Mouse (Mus musculus): ENCODE data around the gene Nfs1. TPM values are rescaled to one million over a fixed set of nuclear protein-coding genes. Genes with fewer than 3 reads are reported as not detected.
A peak's percentile ranks its signal among the peaks of the same experiment; 100 is the strongest.
"Not testable (repeated sequence)": the region's sequence is repeated elsewhere in the genome, so short reads cannot be mapped to it uniquely, and the experiment has no call there.

Nfs1 gene
- polyA plus RNA-seq, 1 experiment from 2014 or later: 44.6 TPM

DNA sequence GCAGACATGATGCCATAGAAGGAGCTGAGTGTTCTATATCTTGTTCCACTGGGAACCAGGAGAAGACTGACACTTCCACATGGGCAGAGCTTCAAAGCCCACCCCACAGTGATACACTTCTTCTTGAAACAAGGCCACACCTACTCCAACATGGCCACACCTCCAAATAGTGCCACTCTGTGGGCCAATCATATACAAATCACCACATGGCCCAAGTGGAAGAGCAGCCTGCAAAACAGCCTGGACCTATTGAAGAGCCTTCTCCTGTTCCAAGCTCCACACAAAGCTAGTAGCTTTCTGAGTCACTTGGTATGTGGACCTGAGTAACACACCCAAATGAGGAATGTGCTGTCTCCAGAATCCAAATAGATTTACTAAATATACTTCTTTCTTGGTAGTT is 24.4 kb downstream of the Nfs1 start:
- ATAC-seq (ENCODE audit: low FRiP score, low TSS enrichment): no peak
- H3K4me3 ChIP-seq (ENCODE audit: low read length): no peak overlapping the region
- H3K27ac ChIP-seq (ENCODE audit: low read depth, low read length): no peak overlapping the region
- H3K36me3 ChIP-seq (ENCODE audit: control insufficient read depth, insufficient read depth, low read length): peaks cover 8% of the 10 kb centered on the region; the same call in 1 of the 2 replicates
- no peaks in the 10 kb centered on the region for H3K4me1 ChIP-seq (ENCODE audit: control insufficient read depth, insufficient read depth, low read length)
- no peaks in the 10 kb centered on the region for H3K27me3 ChIP-seq (ENCODE audit: control insufficient read depth, insufficient read depth, low read length)
- no peak overlapping the region for H3K4me2 ChIP-seq (replicated peaks; ENCODE audit: low read depth, low read length)
- no peak overlapping the region for H3K9ac ChIP-seq (ENCODE audit: low read depth, low read length)
- no peaks in the 10 kb centered on the region for H3K9me3 ChIP-seq (ENCODE audit: control insufficient read depth, low read length)

DNA sequence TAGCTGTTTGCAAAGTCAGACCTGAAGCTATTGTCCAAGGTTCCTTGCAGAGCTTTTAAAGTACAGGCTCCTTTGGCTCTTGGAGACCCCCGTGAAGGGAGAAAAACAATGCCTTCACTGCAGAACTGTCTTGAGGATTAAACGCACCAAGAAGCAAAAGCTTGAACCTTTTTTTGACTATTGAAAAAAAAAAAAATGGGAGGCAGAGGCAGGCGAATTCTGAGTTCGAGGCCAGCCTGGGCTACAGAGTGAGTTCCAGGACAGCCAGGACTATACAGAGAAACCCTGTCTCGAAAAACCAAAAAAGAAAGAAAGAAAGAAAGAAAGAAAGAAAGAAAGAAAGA is 31.9 kb downstream of the Nfs1 start:
- Histone ChIP-seq H3K4me2 (replicated peaks; ENCODE audit: low read depth, low read length) (peak overlapping the region; percentile 42), H3K27ac (ENCODE audit: low read depth, low read length) (peak overlapping the region; percentile 94), H3K4me3 (ENCODE audit: low read length) (peak overlapping the region; percentile 99), H3K9ac (ENCODE audit: low read depth, low read length) (peak overlapping the region; percentile 99; the same call in 1 of the 2 replicates)
- ATAC-seq (ENCODE audit: low FRiP score, low TSS enrichment); H3K4me1 ChIP-seq (ENCODE audit: control insufficient read depth, insufficient read depth, low read length); H3K27me3 ChIP-seq (ENCODE audit: control insufficient read depth, insufficient read depth, low read length); H3K36me3 ChIP-seq (ENCODE audit: control insufficient read depth, insufficient read depth, low read length); H3K9me3 ChIP-seq (ENCODE audit: control insufficient read depth, low read length): not testable (repeated sequence)
- 27% methylated on average over 5 of the region's 5 CpGs for WGBS

DNA sequence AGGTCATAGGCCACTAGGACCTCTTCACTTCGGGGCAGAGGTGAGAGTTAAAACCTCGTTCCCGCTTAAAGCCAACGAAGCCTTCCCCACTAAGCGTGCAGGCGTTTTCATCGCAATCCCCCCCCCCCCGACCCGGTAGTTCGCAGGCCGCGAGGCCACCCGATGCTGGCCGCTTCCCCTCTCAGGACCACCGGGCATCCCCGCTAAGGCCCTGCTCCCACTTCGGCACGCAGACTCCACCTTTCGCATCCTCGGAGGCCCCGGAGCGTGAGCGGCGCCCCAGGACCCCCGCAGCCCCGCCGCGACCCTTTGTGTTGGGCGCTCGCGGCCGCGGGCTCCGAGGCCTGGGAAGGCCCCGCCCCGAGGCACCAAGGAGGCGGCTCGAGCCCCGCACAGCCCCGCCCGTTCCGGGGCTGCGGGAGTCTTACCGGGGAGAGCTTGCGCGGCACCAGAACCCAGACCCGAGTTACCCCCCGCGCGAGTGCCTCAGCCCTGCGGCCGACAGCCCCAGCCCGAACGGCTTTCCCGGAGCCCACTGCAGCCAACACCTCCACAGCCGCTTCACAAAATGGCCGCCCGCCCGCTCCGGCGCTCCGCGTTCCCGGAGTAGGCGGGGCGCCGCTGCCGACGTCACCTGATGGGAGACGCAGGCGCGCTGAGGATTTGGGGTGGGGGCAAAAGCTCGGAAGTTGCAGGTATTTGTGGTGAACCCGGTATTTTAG is 32.5 kb downstream of the Nfs1 start, which contains the start of the genes Cpne1 and Rbm12:
Gene Cpne1, minus strand, starts transcription at position 608 of the 722 bp plus-strand sequence.
Gene Rbm12, minus strand, starts transcription at position 621 of the 722 bp plus-strand sequence.
- Histone ChIP-seq H3K4me2 (replicated peaks; ENCODE audit: low read depth, low read length) (peak within 1 kb of the TSS; percentile 71), H3K36me3 (ENCODE audit: control insufficient read depth, insufficient read depth, low read length) (peaks cover 5% of the 10 kb centered on the region; the same call in 1 of the 2 replicates), H3K27me3 (ENCODE audit: control insufficient read depth, insufficient read depth, low read length) (no peaks in the 10 kb centered on the region), H3K4me3 (ENCODE audit: low read length) (peak within 1 kb of the TSS; percentile 99), H3K9me3 (ENCODE audit: control insufficient read depth, low read length) (no peaks in the 10 kb centered on the region), H3K27ac (ENCODE audit: low read depth, low read length) (peak within 1 kb of the TSS; percentile 94), H3K4me1 (ENCODE audit: control insufficient read depth, insufficient read depth, low read length) (no peaks in the 10 kb centered on the region), H3K9ac (ENCODE audit: low read depth, low read length) (peak within 1 kb of the TSS; percentile 99)
- peak; percentile 95 for ATAC-seq (ENCODE audit: low FRiP score, low TSS enrichment)
- under 1% methylated on average over 69 of the region's 74 CpGs for WGBS

DNA sequence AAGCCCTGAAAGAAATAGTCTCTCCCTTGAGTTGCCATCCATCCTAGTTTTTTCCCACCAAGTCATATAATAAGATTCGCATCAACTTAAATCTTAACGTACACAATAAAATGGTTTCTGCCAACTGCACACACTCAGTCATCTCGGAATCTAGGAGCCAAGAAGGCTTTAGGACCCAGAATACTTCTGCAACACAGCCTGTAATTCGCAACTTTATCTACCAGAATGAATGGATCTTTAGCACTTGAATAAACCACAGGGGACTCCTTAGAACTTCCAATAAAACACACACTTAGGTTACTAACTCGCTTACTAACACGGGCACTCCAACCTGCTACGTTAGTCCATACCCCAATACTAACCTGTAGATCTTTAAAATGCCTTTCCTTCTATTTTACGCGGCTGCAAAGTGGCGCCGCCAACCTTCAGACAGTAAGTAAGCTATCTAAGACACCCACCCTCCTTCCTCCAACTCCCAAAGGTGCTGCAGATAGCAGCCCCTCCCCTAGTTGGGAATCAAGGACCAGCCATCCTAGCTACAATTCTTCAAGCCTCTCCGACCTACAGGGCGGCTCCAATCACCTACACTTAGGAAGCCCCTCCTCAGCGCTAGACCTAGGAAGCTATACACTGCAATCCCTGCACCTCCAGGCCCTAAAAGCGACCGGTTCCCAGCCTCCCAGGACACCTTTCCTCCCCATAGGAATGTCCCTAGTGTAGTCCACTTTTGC is 33.2 kb downstream of the Nfs1 start:
- peaks cover 9% of the 10 kb centered on the region; the same call in 1 of the 2 replicates for H3K36me3 ChIP-seq (ENCODE audit: control insufficient read depth, insufficient read depth, low read length)
- peak; percentile 82 for ATAC-seq (ENCODE audit: low FRiP score, low TSS enrichment)
- peak overlapping the region; percentile 99 for H3K9ac ChIP-seq (ENCODE audit: low read depth, low read length)
- peak overlapping the region; percentile 94 for H3K27ac ChIP-seq (ENCODE audit: low read depth, low read length)
- peak overlapping the region; percentile 99 for H3K4me3 ChIP-seq (ENCODE audit: low read length)
- H3K4me2 ChIP-seq (replicated peaks; ENCODE audit: low read depth, low read length): peak overlapping the region; percentile 71
- no peaks in the 10 kb centered on the region for H3K4me1 ChIP-seq (ENCODE audit: control insufficient read depth, insufficient read depth, low read length)
- WGBS: 1% methylated on average over 16 of the region's 16 CpGs
- no peaks in the 10 kb centered on the region for H3K27me3 ChIP-seq (ENCODE audit: control insufficient read depth, insufficient read depth, low read length)
- H3K9me3 ChIP-seq (ENCODE audit: control insufficient read depth, low read length): no peaks in the 10 kb centered on the region

DNA sequence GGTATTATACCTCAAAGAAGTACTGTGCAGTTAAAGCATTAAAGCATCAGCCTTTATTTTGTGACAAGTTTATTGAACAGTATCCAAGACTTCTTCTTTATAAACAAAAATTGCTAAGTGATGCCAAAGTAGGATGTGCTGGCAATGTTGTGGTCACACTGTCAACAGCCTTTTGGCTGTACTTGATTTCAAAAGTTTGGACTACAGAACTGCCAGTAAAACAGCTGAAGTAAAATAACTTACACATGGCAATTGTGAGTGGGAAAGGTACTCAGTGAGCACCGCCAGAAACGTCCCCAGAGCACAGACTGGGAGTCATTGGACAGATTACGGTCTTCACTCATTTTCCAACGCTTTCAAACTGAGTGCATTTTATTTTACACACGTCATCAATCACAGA is 52.1 kb downstream of the Nfs1 start:
- H3K9ac ChIP-seq (ENCODE audit: low read depth, low read length): no peak overlapping the region
- H3K4me3 ChIP-seq (ENCODE audit: low read length): no peak overlapping the region
- H3K27ac ChIP-seq (ENCODE audit: low read depth, low read length): no peak overlapping the region
- WGBS: 84% methylated on average over 5 of the region's 5 CpGs
- H3K27me3 ChIP-seq (ENCODE audit: control insufficient read depth, insufficient read depth, low read length): no peaks in the 10 kb centered on the region
- no peak for ATAC-seq (ENCODE audit: low FRiP score, low TSS enrichment)
- no peak overlapping the region for H3K4me2 ChIP-seq (replicated peaks; ENCODE audit: low read depth, low read length)
- H3K4me1 ChIP-seq (ENCODE audit: control insufficient read depth, insufficient read depth, low read length): no peaks in the 10 kb centered on the region
- H3K9me3 ChIP-seq (ENCODE audit: control insufficient read depth, low read length): no peaks in the 10 kb centered on the region
- H3K36me3 ChIP-seq (ENCODE audit: control insufficient read depth, insufficient read depth, low read length): peaks cover 42% of the 10 kb centered on the region

DNA sequence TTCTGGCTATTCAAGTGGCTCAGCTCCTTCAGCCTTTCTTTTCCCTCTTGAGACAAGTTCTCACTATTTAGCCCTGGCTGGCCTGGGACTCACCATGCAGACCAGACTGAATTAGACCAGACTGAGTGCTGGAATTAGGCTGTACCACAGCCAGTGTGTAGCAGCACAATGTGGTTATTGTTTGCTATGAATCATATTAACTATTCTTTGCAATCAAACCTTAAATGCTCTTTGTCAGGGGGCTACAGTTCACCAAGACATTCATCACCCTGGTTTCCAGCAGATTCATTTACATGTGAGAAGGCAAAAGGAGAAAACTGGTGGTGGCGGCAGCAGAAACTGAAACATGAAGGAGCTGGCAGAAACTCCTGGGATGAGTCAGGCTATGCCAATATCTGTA is 54.2 kb downstream of the Nfs1 start:
- ATAC-seq (ENCODE audit: low FRiP score, low TSS enrichment): no peak
- 86% methylated on average over 1 of the region's 1 CpGs for WGBS
- Histone ChIP-seq H3K9ac (ENCODE audit: low read depth, low read length) (no peak overlapping the region), H3K4me3 (ENCODE audit: low read length) (no peak overlapping the region), H3K27me3 (ENCODE audit: control insufficient read depth, insufficient read depth, low read length) (no peaks in the 10 kb centered on the region), H3K9me3 (ENCODE audit: control insufficient read depth, low read length) (no peaks in the 10 kb centered on the region), H3K36me3 (ENCODE audit: control insufficient read depth, insufficient read depth, low read length) (peaks cover 21% of the 10 kb centered on the region; the same call in 1 of the 2 replicates), H3K4me2 (replicated peaks; ENCODE audit: low read depth, low read length) (no peak overlapping the region), H3K4me1 (ENCODE audit: control insufficient read depth, insufficient read depth, low read length) (no peaks in the 10 kb centered on the region), H3K27ac (ENCODE audit: low read depth, low read length) (no peak overlapping the region)

DNA sequence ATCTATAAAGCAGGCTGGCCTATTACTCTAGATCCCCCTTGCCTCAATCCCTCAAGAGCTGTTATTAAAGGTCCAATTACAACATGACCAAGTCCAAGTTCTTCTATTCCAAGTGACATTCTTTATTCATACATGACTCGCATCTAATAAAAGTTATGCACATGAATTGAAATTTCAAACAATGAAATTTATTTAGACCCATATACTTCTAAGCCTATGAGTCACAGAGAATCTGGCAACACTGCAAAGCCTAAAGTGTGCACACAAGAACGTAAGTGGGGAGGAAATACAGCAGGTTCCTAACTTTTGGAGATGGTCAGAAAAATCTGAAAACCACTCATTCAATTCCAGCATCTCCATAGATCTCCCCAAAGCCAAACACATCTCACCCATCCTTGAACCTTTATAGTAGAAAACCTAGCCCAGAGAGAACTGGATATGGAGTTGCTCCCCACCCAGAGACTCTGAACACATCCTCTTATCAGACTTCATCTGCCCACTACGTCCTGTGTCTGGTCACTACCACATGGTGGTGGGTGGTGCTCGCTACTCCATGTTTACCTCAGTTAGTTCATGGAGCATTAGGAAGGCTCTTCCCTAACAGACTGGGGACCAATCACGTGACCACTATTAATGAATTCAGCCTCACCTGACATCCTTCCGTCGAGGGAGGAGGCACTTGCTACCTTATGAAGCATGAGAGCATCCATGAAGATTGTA is 56.4 kb downstream of the Nfs1 start:
- H3K27ac ChIP-seq (ENCODE audit: low read depth, low read length): no peak overlapping the region
- WGBS: 86% methylated on average over 7 of the region's 7 CpGs
- no peaks in the 10 kb centered on the region for H3K9me3 ChIP-seq (ENCODE audit: control insufficient read depth, low read length)
- H3K27me3 ChIP-seq (ENCODE audit: control insufficient read depth, insufficient read depth, low read length): no peaks in the 10 kb centered on the region
- H3K9ac ChIP-seq (ENCODE audit: low read depth, low read length): no peak overlapping the region
- no peak overlapping the region for H3K4me3 ChIP-seq (ENCODE audit: low read length)
- H3K4me2 ChIP-seq (replicated peaks; ENCODE audit: low read depth, low read length): no peak overlapping the region
- H3K4me1 ChIP-seq (ENCODE audit: control insufficient read depth, insufficient read depth, low read length): no peaks in the 10 kb centered on the region
- H3K36me3 ChIP-seq (ENCODE audit: control insufficient read depth, insufficient read depth, low read length): peaks cover 12% of the 10 kb centered on the region; the same call in 1 of the 2 replicates
- no peak for ATAC-seq (ENCODE audit: low FRiP score, low TSS enrichment)

DNA sequence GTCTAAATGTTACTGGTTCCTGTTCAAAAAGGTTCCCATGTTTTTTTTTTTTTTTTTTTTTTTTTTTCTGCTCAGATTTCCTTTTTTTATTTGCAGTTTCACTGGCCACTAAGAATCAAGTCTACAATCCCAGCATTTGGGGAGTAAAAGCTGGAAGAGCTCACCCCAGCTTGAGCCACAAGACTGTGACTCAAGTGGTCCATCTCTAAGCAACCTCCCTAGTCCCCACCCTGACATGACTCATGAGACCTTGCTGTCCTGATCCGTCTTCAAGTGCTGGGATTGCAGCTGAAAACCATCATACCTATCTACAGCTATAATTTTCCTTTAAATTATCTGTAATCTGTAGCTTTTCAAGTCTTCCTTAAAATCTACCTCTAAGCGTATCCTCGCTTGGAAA is 59.4 kb downstream of the Nfs1 start:
- H3K27me3 ChIP-seq (ENCODE audit: control insufficient read depth, insufficient read depth, low read length): no peaks in the 10 kb centered on the region
- 90% methylated on average over 3 of the region's 3 CpGs for WGBS
- H3K9ac ChIP-seq (ENCODE audit: low read depth, low read length): no peak overlapping the region
- no peak for ATAC-seq (ENCODE audit: low FRiP score, low TSS enrichment)
- H3K4me1 ChIP-seq (ENCODE audit: control insufficient read depth, insufficient read depth, low read length): no peaks in the 10 kb centered on the region
- no peak overlapping the region for H3K4me2 ChIP-seq (replicated peaks; ENCODE audit: low read depth, low read length)
- H3K9me3 ChIP-seq (ENCODE audit: control insufficient read depth, low read length): no peaks in the 10 kb centered on the region
- peaks cover 3% of the 10 kb centered on the region; the same call in 1 of the 2 replicates for H3K36me3 ChIP-seq (ENCODE audit: control insufficient read depth, insufficient read depth, low read length)
- no peak overlapping the region for H3K4me3 ChIP-seq (ENCODE audit: low read length)
- no peak overlapping the region for H3K27ac ChIP-seq (ENCODE audit: low read depth, low read length)

Measured in kidney, embryonic 14.5 days (tissue).